Mouse (Mus musculus) central nervous system, embryonic 18 days (tissue): Measurements from ENCODE around the gene Sytl2. TPM values are rescaled to one million over a fixed set of nuclear protein-coding genes. Genes with fewer than 3 reads are reported as not detected.

Source experiments
- polyA plus RNA-seq: library from polyadenylated mRNA; depleted of rRNA; stranded (reverse); fragments of >200 nt; gene quantifications from 2 replicates; pipeline ENCODE4 v1.2.3, GENCODE M21; 2012; rRNA removed

Sytl2 gene
- 7.2 and 11.6 TPM in 2 replicates for polyA plus RNA-seq

GRCm38 (mm10) chr7:90301942-90302646, at the start of gene Sytl2:
Gene Sytl2 (plus strand): TSS chr7:90302252.

GRCm38 (mm10) chr7:90265289-90265970, 36.6 kb upstream of the Sytl2 start, which contains the start of gene Ccdc83:
Gene Ccdc83 (minus strand): TSS chr7:90265777.

DNA sequence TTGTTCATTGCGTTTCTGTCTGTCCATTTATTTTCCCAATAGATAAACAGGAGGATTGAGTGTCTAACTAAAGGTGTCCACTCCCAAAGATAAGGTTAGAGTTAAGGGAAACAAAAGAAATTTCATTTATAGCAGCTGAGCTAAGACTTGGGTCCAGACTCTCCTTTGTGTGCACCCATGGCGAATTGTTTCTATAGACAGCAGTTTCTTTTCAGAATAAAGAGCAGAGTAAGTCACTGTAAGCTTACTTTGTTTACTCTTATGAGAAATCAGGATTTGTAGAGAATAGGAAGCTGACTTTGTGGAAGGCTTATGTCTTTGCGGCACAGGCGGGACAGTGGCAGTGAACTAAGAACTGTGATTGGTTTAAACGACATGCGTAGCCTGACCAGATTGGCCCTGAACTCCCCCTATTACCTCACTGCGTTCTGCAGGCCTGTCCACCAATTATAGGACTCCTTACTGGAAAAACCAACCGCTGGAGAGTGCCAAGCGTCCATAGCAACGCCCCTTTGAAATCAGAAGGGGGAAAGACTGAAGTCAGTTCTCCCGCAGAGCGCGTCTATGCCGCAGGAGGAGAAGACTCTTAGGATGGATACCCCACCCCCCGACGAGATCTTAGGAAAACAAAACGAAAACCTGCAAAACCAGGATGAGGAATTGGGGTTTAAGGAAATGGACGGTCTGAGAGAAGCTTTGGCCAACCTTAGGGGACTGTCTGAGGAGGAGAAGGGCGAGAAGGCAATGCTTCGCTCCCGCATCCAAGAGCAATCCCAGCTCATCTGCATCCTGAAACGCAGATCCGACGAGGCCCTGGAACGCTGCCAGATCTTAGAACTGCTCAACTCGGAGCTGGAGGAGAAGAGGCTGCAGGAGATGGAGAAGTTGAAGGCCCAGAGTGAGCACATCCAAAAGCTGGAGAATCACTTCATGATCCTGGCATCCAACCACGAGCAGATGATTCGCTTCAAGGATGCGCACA, 124.3 kb downstream of the Sytl2 start, which contains the start of gene Ccdc89:
TSS of gene Ccdc89 (plus strand) at position 558 of the 982 bp plus-strand sequence.

DNA sequence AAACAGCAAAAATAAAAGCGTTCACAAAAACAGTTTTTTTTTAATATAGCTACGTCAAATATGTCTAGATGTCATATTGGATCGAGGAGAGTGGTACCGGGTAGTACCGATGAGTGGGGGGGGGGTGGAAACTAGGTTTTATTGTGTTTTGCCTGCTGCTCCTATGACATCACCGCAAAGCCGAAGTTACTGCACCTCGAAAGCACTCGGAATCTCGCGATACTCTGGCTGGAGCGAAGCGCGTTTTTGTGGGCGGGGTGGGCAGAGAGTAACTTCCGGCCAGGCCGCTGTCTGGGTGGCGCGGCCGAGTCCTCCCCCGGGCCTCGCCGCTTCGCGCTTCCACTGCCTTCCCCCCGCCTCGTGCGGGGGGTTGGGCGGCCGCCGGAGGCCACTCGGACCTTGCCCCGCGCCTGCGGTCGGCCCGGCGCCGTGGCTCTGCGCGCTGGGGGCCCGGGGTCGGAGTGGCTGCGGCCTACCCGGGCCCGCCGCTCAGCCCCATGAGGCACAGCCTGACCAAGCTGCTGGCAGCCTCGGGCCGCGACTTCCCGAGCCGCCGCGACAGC, 140.5 kb downstream of the Sytl2 start, which contains the start of gene Crebzf:
TSS of gene Crebzf (plus strand) at position 212 of the 563 bp plus-strand sequence.

GRCm38 (mm10) chr7:90456845-90457468, 154.9 kb downstream of the Sytl2 start, which contains the start of gene Tmem126a:
Gene Tmem126a (minus strand): TSS chr7:90457229.

Other genes starting within 250 kb of the Sytl2 start
- gene Picalm, start 172.0 kb upstream of the Sytl2 start, polyA plus RNA-seq, result 220 and 231 TPM in 2 replicates
- not detected in 2 replicates for gene Ccdc83, start 36.5 kb upstream of the Sytl2 start, polyA plus RNA-seq
- gene Ccdc89, start 124.3 kb downstream of the Sytl2 start, polyA plus RNA-seq, result 1.1 and 1.2 TPM in 2 replicates
- 145 and 151 TPM in 2 replicates for gene Crebzf, start 140.5 kb downstream of the Sytl2 start, polyA plus RNA-seq
- gene Tmem126a, start 155.0 kb downstream of the Sytl2 start, polyA plus RNA-seq, result 58.3 and 62.3 TPM in 2 replicates
- gene Tmem126b, start 173.7 kb downstream of the Sytl2 start, polyA plus RNA-seq, result 17.8 and 21.4 TPM in 2 replicates
- 79.8 and 82.3 TPM in 2 replicates for gene Dlg2, start 174.4 kb downstream of the Sytl2 start, polyA plus RNA-seq